Mouse (Mus musculus): ENCODE results near the gene Tmem114. TPM values are rescaled to one million over a fixed set of nuclear protein-coding genes. Genes with fewer than 3 reads are reported as not detected.

The Tmem114 gene
- polyA plus RNA-seq, 1 experiment from 2014 or later, result not detected

- no peak for ATAC-seq (ENCODE audit: low FRiP score, low read depth)
- Histone ChIP-seq H3K9ac (replicated peaks) (no peak overlapping the region), H3K27ac (replicated peaks) (no peak overlapping the region), H3K4me2 (replicated peaks) (no peak overlapping the region), H3K4me1 (0 out of 2 replicates have a peak, but pooled peaks cover 7% of the 10 kb centered on the region), H3K9me3 (no peaks in the 10 kb centered on the region), H3K4me3 (no peak overlapping the region), H3K27me3 (0 out of 2 replicates have a peak, but pooled peaks cover 15% of the 10 kb centered on the region), H3K36me3 (no peaks in the 10 kb centered on the region)
- WGBS, result 76% methylated on average over 2 of the region's 2 CpGs
These were observed 22.3 kb downstream of the Tmem114 start for GRCm38 (mm10) chr16:8402663-8403062.

GRCm38 (mm10) chr16:8401171-8401955 is 23.6 kb downstream of the Tmem114 start:
- 0 out of 2 replicates have a peak, but pooled peaks cover 7% of the 10 kb centered on the region for H3K4me1 ChIP-seq
- ATAC-seq (ENCODE audit: low FRiP score, low read depth), result no peak
- H3K27ac ChIP-seq (replicated peaks), result no peak overlapping the region
- H3K4me2 ChIP-seq (replicated peaks), result no peak overlapping the region
- no peaks in the 10 kb centered on the region for H3K36me3 ChIP-seq
- 0 out of 2 replicates have a peak, but pooled peaks cover 7% of the 10 kb centered on the region for H3K27me3 ChIP-seq
- H3K9me3 ChIP-seq, result no peaks in the 10 kb centered on the region
- no peak overlapping the region for H3K9ac ChIP-seq (replicated peaks)
- H3K4me3 ChIP-seq, result no peak overlapping the region
- WGBS, result 58% methylated on average over 9 of the region's 9 CpGs

- H3K4me2 ChIP-seq (replicated peaks), result no peak overlapping the region
- 95% methylated on average over 6 of the region's 6 CpGs for WGBS
- H3K27me3 ChIP-seq, result 0 out of 2 replicates have a peak, but pooled peaks cover 2% of the 10 kb centered on the region
- H3K9ac ChIP-seq (replicated peaks), result no peak overlapping the region
- no peak overlapping the region for H3K27ac ChIP-seq (replicated peaks)
- H3K36me3 ChIP-seq, result no peaks in the 10 kb centered on the region
- 0 out of 2 replicates have a peak, but pooled peaks cover 7% of the 10 kb centered on the region for H3K4me1 ChIP-seq
- ATAC-seq (ENCODE audit: low FRiP score, low read depth), result no peak
- no peaks in the 10 kb centered on the region for H3K9me3 ChIP-seq
- H3K4me3 ChIP-seq, result no peak overlapping the region
These were observed 25.1 kb downstream of the Tmem114 start for GRCm38 (mm10) chr16:8399868-8400267.

GRCm38 (mm10) chr16:8394946-8395345 is 30.0 kb downstream of the Tmem114 start:
- Histone ChIP-seq H3K4me2 (replicated peaks) (no peak overlapping the region), H3K9me3 (no peaks in the 10 kb centered on the region), H3K27ac (replicated peaks) (no peak overlapping the region), H3K4me3 (no peak overlapping the region), H3K4me1 (0 out of 2 replicates have a peak, but pooled peaks cover 2% of the 10 kb centered on the region), H3K9ac (replicated peaks) (no peak overlapping the region), H3K36me3 (no peaks in the 10 kb centered on the region), H3K27me3 (no peaks in the 10 kb centered on the region)
- no peak for ATAC-seq (ENCODE audit: low FRiP score, low read depth)

- H3K36me3 ChIP-seq, result no peaks in the 10 kb centered on the region
- no peak overlapping the region for H3K27ac ChIP-seq (replicated peaks)
- ATAC-seq (ENCODE audit: low FRiP score, low read depth), result no peak
- H3K4me2 ChIP-seq (replicated peaks), result no peak overlapping the region
- no peaks in the 10 kb centered on the region for H3K4me1 ChIP-seq
- 93% methylated on average over 1 of the region's 1 CpGs for WGBS
- no peak overlapping the region for H3K4me3 ChIP-seq
- no peaks in the 10 kb centered on the region for H3K27me3 ChIP-seq
- no peaks in the 10 kb centered on the region for H3K9me3 ChIP-seq
- no peak overlapping the region for H3K9ac ChIP-seq (replicated peaks)
These were observed 36.4 kb downstream of the Tmem114 start for GRCm38 (mm10) chr16:8388491-8388890.

- Histone ChIP-seq H3K9ac (replicated peaks) (no peak overlapping the region), H3K9me3 (no peaks in the 10 kb centered on the region), H3K27me3 (no peaks in the 10 kb centered on the region), H3K36me3 (no peaks in the 10 kb centered on the region), H3K4me2 (replicated peaks) (no peak overlapping the region), H3K4me3 (no peak overlapping the region), H3K4me1 (no peaks in the 10 kb centered on the region), H3K27ac (replicated peaks) (no peak overlapping the region)
- no peak for ATAC-seq (ENCODE audit: low FRiP score, low read depth)
- 70% methylated on average over 6 of the region's 6 CpGs for WGBS
These were observed 38.5 kb downstream of the Tmem114 start for GRCm38 (mm10) chr16:8386386-8386785.

- no peaks in the 10 kb centered on the region for H3K4me1 ChIP-seq
- no peak overlapping the region for H3K4me2 ChIP-seq (replicated peaks)
- no peak overlapping the region for H3K27ac ChIP-seq (replicated peaks)
- no peaks in the 10 kb centered on the region for H3K27me3 ChIP-seq
- 79% methylated on average over 4 of the region's 5 CpGs for WGBS
- no peak overlapping the region for H3K9ac ChIP-seq (replicated peaks)
- H3K4me3 ChIP-seq, result no peak overlapping the region
- H3K9me3 ChIP-seq, result no peaks in the 10 kb centered on the region
- H3K36me3 ChIP-seq, result no peaks in the 10 kb centered on the region
- ATAC-seq (ENCODE audit: low FRiP score, low read depth), result no peak
These were observed 39.3 kb downstream of the Tmem114 start for GRCm38 (mm10) chr16:8385679-8386078.

- no peak overlapping the region for H3K4me3 ChIP-seq
- WGBS, result 73% methylated on average over 10 of the region's 10 CpGs
- ATAC-seq (ENCODE audit: low FRiP score, low read depth), result no peak
- H3K27ac ChIP-seq (replicated peaks), result no peak overlapping the region
- no peaks in the 10 kb centered on the region for H3K27me3 ChIP-seq
- H3K4me1 ChIP-seq, result peaks cover 3% of the 10 kb centered on the region; the same call in 1 of the 2 replicates
- no peak overlapping the region for H3K9ac ChIP-seq (replicated peaks)
- H3K4me2 ChIP-seq (replicated peaks), result no peak overlapping the region
- no peaks in the 10 kb centered on the region for H3K36me3 ChIP-seq
- no peaks in the 10 kb centered on the region for H3K9me3 ChIP-seq
These were observed 40.2 kb downstream of the Tmem114 start for GRCm38 (mm10) chr16:8384772-8385171.

GRCm38 (mm10) chr16:8383396-8383795 is 41.5 kb downstream of the Tmem114 start:
- Histone ChIP-seq H3K36me3 (no peaks in the 10 kb centered on the region), H3K9me3 (no peaks in the 10 kb centered on the region), H3K27ac (replicated peaks) (no peak overlapping the region), H3K27me3 (no peaks in the 10 kb centered on the region), H3K9ac (replicated peaks) (no peak overlapping the region), H3K4me2 (replicated peaks) (no peak overlapping the region), H3K4me3 (no peak overlapping the region), H3K4me1 (peaks cover 3% of the 10 kb centered on the region; the same call in 1 of the 2 replicates)
- ATAC-seq (ENCODE audit: low FRiP score, low read depth), result no peak
- WGBS, result 82% methylated on average over 9 of the region's 9 CpGs

- H3K36me3 ChIP-seq, result no peaks in the 10 kb centered on the region
- H3K27ac ChIP-seq (replicated peaks), result no peak overlapping the region
- H3K9ac ChIP-seq (replicated peaks), result no peak overlapping the region
- H3K4me3 ChIP-seq, result no peak overlapping the region
- no peaks in the 10 kb centered on the region for H3K27me3 ChIP-seq
- 76% methylated on average over 3 of the region's 3 CpGs for WGBS
- no peaks in the 10 kb centered on the region for H3K9me3 ChIP-seq
- no peak overlapping the region for H3K4me2 ChIP-seq (replicated peaks)
- no peaks in the 10 kb centered on the region for H3K4me1 ChIP-seq
- ATAC-seq (ENCODE audit: low FRiP score, low read depth), result no peak
These were observed 61.9 kb downstream of the Tmem114 start for GRCm38 (mm10) chr16:8363066-8363465.
